Mouse (Mus musculus): ENCODE data around the gene Arl5a.
A peak's percentile ranks its signal among the peaks of the same experiment; 100 is the strongest.

The Arl5a gene

DNA sequence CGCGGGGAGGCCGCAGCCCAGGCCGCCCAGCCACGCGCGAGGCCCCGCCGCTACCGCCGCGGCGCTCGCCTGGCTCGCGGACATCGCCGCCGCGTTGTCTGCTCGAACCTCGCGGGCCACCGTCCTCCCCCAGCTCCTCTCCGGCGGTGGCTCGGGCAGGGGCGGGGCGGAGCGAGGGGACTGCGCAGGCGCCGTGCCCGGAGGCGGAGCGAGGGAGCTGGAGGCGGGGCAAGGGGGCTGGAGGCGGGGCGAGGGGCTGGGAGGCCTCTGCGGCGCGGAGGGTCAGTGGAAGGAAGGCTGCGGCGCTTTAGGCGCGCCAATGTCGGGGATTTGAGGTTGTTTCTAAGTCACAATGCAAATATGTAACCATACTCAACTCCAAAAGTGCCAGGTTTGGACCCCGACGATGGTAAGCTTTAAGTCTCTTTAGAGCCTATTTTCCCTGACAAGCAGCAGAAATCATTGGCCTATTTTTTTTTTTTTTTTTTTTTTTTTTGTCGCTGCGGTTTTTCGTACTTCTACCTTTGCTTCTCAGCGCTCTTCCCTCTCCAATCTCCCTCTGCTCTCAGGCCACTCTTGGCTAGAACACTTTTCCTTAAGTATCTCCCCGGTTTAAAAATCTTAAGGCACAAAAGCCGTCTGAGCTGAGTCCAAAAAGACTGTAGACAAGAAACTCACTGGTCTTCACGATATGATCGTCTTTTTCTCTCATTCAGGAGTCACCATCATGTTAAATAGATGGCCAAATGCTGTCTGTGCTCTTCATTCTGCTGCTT lies at the start of gene Arl5a:
Gene Arl5a, minus strand, starts transcription at position 155 of the 776 bp plus-strand sequence.
- DNase-seq, result peak; percentile 97 to 98

DNA sequence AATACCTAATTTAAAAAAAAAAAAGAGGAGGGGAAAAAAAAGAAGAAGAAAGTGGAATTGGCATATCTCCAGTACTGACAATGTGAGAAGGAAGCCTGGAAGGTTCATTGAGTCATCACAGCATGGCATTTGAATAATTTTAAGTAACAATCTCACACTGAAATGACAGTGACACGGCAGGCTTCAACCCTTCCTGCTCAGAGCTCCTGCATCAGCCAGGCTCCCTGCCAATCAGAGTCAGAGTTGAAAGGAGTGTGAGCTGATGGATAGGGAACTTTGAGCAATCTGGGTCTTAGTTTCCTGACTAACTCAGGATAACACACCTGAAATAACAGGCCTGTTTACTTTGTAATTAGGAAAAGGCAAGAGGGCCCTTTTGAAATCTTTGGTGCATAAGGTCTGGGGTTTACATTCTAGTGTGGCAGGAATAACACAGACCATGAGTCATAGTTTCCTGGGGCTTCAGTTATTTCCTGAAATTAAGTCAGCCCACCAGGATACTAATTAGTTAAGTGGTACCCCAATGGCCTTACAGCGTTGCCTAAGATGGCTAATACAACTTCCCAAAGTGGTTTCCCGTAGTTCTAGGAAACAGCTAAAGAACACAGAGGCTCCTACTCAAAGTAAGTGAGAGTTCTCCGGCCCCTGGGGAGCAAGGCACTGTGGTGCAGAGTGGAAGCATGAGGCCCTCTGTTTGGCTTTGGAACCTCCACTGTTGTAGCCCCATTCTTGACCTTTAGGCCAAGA lies 47.0 kb upstream of the Arl5a start:
- DNase-seq, result no peak

DNA sequence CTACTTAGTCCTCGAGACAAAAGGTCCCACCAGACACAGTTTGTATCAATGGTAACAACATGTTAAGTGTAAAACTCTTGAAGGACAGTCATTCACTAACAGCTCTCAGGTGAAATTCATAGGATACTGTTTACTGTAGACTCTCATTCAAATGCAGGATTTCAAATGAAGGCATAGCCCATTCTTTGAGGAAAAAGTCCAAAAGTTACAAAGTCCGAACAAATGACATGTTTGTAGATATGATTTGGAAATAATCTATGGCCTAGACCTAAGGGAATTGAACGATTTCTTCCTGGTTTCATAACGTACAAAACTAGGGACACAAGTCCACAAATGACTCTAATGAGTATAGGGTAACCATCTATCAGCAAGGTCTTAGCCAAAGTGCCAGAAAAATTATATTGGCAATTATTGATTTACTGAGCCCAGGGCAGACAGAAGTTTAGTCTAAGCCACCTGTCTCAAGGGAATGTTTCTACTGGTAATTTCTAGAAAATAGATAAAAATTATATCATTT lies 45.4 kb upstream of the Arl5a start:
- no peak for DNase-seq

DNA sequence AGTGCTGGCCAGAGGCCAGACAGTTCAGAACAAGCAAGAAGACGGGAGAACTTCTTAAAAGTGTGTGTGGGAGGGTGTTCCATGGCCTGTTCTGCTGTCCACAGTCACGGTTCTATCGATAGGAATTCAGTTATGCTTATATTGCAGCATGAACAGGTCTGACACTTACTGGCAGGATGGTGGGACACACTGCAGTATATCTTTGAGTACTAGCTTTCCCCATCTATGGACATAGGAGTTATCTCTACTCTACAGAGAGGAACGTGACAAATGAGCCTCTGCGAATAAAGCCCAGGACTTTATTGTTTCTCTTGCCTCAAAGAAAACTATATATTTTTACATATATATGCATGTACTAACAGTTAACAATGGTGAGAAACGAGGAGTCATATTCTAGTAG lies 42.9 kb upstream of the Arl5a start:
- no peak for DNase-seq

DNA sequence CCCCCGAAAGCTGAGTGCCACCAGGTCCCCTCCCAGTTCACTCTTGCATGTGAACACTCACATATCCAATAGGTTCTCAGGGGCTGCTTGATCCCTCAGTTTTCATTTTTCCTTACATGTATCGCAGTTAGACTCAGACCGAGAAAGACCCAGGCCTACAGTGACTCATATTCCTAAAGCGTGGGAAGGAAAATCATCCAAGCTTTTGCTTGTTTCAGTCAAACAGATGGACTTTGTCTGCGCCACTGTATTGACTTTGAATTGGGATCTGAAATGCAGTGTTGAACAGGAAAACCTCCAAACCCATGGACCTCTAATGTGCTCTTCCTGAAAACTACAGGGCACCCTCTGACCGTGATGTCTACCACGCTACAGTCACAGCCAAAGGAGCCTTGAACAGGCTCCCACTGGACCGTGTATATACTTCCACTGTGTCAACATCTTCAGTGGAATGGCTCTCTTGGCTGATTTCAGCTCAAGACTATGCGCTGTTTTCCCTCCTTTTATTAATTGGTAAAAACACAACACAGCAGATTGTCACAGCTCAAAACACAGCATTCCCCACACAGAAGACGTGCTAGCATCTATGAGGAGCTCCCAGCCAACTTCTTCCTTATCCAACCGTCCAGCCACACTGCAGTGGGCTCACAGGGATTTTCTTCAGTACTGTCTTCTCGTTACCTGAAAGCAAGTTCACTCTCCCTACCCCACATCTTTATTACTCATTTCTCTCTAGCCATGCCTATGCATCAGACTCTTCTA lies 36.7 kb upstream of the Arl5a start:
- no peak for DNase-seq

DNA sequence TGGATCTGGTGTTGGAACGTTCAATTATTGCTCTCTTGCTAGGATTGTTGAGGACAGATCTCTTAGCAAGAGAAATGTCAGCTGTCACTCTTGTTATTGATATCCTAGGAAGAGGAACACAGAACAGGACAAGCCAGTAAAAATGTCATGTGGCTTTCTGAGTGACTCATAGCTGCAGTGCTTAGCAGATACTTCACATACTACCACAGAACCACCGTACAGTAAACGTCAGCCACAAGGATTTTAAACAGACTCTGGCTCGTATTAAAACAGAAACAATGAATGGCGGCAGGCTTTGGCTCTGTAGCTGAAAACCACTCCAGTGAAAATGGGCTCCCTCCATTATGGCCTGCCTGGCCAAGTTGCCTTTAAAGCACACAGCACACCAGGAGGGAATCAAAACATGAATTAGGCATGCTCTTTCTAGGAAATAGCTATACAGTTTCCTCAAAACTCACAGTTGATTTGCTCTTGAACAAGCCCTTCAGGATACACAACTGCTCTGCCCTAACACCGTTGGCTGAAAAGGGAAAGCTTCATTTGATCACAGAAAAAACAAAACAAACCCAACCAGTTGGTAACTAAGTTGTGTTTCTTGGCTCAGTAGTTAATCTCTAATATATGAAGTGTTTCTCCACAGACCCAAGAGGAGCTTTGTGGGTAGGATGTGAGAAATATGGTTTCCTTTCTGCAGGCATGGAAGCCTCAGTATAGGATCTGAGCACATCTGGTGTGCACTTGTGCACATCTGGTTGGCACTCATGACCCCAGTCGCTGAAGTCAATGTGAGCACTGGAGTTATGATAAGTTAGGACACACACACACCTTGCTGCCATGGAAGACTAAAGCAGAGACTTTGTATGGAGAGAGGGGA lies 31.1 kb upstream of the Arl5a start:
- no peak for DNase-seq

DNA sequence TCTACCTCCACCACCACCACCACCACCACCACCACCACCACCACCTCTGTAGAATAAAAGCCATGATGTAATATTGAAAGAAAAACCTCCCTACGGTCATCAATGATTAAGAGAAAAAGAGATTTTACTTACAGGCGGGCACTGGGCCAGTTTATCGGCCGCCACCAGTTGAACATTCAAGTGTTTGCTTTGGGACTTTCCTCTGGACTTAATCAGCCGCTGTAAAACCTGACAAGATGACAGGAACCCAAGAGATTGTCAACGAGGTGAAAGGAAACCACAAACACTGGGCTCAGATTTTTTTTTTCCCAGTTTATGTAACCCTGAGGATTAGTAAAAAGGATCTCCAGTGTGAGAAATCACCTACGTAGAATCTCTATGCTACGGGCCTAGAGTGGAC lies 25.1 kb upstream of the Arl5a start:
- no peak for DNase-seq

DNA sequence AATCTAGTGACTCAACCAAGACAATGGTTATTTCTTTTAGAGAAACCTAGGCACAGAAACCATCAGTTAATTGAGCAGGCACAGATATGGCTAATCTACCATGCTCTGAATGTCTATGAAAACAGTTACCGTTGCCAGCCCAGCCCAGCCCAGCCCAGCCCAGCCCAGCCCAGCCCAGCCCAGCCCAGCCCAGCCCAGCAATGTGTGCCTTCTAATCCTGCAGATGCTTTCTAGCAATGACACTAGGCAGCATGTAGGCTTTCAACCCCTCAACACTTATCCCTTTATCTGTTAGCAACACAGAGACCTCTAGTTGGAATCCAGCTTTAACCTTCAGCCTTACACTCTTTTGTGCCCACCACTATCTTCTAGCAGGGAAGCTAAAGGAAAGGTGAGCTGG lies 24.2 kb upstream of the Arl5a start:
- no peak for DNase-seq

DNA sequence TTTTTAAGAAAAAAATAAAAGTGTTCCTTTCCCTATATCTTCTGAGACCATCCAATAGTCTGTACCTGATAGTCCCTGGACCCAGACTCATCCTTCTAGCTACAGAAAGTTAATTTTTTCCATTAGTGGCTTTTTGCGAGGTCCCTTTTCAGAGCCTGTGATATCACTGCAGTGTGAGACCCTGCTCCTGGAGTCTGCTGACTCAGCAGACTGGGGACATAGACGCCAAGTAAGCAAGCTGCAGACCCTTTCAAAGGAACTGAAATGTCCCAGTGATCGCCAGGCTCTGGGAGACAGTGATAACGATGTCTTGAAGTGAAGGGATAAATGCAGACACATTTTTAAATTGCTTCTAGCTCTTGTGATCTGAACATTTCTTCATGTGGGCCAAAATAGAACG lies 21.9 kb upstream of the Arl5a start:
- DNase-seq, result no peak

DNA sequence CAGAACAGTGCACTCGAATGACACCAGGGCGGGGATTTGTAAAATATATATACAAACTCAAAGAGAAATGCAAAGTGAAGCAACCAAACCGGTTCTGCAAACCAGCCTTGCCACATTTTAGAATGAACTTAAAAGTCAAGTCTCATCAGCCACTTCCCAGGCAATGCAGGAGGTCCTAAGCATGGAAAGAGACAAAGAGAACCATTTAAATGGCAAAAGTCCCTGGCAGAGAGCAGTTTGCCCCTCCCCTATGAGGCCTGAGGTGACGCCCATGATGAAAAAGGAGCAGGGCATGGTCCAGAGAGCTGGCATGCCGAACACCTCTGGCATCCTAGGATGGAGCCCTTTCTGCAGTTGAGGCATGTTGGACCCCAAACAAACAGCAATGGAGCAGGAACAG lies 17.4 kb upstream of the Arl5a start:
- DNase-seq, result no peak

DNA sequence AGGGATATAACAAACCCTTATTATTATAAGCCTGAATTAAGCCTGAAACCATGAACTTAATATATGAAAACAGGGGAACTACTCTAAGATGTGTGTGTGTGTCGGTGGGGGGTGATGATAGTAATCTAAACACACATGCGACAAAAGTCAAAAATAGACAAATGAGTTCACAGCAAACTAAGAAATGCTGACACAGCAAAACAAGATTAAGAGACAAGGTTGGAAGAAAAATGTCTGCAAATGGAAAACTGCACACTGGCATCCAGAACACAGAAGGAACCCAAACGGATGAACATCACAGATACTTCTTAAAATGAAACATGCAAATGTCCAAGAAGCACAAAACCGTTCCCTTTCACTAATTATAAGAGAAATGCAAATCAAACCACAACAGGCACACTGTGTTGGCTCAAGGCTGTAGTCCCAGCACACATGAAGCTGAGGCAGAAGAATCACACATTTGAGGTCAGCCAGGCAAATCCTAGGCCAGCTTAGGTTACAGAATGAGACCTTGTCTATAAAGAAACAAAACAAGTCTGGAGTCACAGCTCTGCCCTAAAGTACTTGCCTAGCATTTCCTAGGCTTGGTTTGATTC lies 15.8 kb upstream of the Arl5a start:
- DNase-seq, result no peak

DNA sequence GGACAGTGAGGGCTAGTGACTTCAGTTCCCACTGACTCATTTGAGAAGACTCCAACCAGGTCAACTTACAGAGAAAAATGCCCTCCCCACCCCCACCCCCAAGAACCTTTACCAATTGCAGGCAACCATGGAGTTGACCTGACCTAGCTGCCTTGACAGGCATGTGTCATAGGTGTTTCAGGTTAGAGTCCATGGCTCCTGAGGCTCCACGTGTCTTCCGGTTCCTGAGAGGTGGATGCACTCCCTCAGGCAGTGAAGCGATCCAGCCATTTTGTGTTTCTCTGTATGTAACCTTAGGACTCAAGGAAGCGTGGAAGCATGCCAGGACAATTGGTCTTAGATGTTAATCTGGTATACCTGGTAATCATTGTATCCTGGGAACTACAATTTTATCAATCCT lies 13.7 kb upstream of the Arl5a start:
- DNase-seq, result no peak

DNA sequence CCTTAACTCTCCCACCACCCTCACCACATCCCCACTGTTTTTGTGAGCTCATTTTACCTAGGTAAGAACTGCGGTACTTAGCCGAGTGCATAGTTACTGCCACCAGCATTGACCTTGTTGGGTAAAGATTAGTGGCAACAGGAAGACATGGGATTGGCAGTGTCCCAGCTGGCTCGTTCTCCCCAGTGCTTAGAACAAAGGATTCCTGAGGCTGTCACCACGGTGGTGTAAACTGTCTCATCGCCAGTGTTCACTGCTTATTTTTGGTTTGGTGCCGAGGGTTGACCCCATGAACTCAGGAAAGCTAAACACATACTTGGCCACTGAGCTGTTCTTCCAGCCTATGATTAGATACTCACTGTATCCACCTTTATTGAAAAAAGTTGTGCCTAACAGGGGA lies 13.3 kb upstream of the Arl5a start:
- DNase-seq, result no peak

DNA sequence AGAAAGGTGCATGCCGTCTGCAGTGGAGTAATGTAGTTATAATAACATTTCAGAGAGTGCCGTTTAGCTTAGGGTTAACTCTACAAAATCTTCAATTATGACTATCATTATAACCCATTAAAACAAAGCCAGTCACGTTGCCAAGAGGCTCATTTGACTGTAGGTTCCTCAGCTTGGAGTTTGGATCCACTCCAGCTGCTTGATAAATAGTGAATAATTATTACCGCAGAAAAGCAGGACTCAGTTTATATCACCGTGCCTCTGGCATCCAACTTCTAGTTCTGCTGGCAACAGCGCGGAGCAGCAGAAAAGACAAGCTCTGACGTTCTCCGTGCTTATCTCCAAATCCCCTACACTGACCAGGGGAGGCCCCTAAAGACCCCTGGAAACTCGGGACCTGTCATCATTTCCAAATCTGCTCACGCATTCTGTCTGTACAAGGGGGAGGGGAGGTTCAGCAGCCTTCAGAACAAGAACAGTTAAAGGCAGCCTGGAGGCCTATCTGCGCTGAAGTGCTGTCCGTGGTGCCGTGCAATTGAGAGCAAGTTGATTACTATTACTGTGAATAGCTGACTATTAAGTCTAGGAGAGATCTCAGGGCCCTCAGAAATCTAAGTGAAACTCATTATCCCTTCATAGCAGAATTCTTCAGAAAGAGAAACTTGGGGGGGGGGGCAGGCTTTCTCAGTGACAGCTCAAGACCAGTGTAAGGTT lies 11.4 kb upstream of the Arl5a start:
- no peak for DNase-seq

DNA sequence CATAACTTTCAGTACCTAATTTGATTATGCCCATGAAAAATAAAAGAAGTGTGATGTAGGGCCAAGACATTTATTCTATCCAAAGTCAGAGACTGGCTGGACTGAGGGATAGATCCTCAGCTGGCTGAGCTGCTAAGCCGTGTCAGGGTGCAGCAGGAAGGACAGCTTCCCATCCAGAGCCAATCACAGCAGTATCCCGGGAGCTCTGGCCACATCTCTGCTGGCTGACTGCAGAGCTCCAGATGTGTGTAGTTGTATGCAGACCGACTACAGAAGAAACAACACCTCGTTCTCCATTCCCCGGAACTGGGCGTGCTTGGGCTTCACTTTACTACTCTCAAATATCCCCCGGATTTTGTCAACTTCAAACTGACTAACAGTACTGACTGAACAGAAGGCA lies 8.7 kb upstream of the Arl5a start:
- DNase-seq, result no peak

DNA sequence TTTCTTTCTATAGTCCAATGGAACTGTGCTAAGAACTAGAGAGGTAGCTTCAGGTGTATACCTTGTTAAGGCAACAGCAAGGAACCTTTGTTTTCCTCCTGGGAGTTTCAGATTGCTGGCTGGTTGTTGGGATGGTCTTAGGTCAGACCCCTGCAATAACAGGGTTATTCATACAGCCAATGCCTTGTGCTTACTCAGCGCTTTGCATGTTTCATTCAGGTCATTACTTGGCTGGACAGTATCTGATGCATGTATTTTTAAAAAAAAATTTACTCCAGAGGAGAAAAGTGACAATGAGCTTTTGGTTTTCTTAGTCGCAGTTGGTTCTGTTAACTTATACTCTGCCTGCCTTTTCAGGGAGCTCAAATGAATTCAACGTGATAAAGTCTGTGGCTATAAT lies 2.7 kb upstream of the Arl5a start:
- DNase-seq, result no peak

DNA sequence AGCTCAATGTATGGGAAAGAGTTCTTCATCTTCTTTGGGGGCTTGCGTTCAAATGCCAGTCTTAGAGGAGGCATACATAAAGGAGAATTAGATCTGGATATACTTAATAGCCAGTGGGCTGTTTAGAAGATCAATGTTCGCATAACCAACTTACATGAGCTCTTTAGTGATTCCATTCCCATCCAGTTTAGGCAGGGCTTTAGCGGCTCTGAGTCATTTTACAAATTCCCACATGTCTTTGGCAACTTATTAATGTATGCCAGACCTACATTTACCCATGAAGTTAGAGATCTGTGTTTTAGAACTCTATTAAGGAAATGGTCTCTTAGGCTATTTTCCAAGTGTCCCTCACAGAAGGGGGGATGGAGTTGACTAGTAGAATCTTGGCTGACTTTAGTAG lies 1.3 kb upstream of the Arl5a start:
- DNase-seq, result no peak

DNA sequence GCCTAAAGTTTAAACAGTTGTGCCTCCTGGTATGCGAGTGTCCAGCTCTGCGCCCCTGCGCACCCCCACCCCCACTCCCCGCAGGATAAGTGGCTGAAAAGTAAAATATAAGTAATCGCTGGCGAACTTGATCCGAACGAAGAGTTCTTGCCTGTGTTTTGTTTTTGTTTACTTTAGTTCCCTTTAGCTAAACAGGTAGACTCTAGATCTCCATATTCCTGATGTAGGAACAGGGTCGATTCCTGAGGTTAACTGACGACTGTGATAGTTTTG lies 758 bp upstream of the Arl5a start:
- DNase-seq, result no peak

DNA sequence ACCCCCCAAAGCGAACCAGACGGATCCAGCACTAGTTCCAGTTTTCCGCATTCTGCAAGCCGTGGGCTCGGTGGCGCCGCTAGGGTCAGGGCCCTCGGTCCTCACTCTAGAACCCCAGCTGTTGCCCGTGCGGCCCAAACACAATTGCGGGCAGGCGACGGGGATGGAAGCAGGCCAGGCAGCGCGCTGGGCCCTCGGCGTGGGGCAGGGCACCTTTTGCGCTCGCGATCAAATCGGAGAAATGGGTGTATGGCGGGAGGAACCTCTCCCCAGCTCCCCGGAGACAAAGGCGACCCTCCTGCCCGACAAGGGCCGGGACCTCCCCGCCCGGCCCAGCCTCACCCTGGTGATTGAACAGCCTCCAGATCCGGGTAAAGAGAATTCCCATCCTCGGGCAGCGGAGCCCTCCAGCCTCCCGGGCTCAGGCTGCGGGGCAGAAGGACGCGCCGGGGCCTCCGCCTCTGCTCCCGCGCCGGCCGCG lies 413 bp downstream of the Arl5a start:
- DNase-seq, result peak in 1 of 2 experiments; percentile 58

DNA sequence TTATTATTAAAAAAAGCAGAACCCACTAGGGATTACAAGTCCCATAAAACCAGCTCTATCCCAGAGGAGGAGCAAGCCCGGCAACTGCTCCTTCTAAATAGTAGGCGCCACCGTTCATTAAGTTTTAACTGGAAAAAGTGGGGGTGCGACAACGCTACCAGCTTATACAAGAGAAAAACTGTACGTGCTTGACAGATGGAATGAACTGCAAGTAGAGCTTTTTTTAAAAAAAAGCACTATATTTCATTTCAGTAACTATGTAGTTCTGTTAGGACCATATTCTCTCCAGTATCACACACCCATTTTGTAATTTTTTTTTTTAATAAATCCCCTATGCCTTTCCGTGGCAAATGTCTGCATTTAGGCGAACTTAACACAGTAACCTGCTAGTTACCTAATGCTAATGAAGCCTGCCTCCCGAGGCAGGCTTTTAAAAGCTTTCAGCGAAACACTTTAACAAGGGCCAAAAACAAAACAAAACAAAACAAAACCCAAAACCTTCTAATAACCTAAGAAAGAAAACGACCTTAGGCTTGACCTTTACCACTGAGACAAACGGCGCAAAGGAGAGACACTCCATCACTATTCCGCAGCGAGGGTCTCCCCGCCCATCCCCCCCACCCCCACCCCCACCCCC lies 972 bp downstream of the Arl5a start:
- DNase-seq, result no peak
